Mouse (Mus musculus): Measurements from ENCODE around the gene Ntn5.
A peak's percentile ranks its signal among the peaks of the same experiment; 100 is the strongest.
"Not testable (repeated sequence)": the region's sequence is repeated elsewhere in the genome, so short reads cannot be mapped to it uniquely, and the experiment has no call there.

Gene Ntn5

DNA sequence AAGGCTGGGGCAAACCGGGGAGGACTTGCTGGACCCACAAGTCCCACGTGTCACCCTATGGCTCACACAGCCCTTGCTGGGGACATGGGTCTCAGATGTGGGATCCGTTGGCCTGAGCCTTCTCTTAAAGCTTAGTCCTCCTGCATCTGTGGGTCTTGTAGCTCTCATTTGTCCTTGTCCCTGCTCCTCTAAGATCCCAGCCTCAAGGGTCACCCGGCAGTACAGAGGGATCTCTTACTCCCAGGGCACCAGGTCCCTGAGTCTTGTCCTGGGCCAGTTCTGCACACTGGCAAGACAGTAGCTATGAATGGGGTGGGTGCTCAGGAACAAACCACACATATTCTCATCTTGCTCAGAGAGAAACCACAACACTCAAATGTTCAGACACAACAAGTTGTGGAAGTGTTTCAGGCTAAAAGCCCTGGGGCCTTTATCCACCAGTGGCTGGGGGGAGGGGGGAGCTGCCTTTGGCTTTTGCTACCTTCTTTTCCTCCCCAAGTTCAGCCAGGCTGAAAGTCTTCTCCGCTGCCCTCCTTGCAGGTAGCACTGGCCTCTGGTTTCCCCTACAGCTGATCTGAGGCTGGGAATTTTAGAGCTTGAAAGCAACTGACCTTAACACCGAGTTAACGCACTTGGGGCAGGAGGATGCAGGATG, at the start of gene Ntn5:
Ntn5 (plus strand) TSS at position 627 of the 655 bp plus-strand sequence.
- no peak for DNase-seq (ENCODE audit: low spot score)

DNA sequence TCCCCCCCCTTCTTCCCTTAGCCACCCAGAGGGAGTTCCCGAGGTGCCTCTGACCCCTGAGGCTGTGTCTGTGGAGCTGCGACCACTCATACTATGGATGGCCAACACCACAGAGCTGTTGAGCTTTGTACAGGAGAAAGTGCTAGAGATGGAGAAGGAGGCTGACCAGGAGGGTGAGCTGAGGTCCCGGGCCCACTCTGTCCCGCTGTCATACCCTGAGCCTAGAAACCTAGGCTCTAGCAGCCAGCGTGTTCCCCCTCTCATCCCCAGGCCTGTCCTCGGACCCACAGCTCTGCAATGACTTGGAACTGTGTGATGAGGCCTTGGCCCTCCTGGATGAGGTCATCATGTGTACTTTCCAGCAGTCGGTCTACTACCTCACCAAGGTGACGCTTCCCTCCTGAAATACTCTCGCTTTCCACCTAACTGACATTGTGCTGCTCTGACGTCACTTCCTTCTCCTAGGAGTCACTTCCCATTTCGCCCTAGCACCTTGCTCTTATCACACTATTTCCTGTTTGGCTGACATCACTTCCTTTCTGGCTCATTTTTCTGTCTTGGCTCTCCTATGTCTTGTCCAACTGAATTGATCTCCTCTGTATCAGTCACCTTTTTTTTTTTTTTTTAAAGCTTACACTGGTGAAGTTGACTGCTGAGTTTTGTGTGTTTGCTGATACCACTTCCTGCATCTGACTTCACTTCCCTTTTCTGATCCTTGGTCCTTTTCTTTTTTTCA, 48.7 kb upstream of the Ntn5 start:
- no peak for DNase-seq (ENCODE audit: low spot score)

DNA sequence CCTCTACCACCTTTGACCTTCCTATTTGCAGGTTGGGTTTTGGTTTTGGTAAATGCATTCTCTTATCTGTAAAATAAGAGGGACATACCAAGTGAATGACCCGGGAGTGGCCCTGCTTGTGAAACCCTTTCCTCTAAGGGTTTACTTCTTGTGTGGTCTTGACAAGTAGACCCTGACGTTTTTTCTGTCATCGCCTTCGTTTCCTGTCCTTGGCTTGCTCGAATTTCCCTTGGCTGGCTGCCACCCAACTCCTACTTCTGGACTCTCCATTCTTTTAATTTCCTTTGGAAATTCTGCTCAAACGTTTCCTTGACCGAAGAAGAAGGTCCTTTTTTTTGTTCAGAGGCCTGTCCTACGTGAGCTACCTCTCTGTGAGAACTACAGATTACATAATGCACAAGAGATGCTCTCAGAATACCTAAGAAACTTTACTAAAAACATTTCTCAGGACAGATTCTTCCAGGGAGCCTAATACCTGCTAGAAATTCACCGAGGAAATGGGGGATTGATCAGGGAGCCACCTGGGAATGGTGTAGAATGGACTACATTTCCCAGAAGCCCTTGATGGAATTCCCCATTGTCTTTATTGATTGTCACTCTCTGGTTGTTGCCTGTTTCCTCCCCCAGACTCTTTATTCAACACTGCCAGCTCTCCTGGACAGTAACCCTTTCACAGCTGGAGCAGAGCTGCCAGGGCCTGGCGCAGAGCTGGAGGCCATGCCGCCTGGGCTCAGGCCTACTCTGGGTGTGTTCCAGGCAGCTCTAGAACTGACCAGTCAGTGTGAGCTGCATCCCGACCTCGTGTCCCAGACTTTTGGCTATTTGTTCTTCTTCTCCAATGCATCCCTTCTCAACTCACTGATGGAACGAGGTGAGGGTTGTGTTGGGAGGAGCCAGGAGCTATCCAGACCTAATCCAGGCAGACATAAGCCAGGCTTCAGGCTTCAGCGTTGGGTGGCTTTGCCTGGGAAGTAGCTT, 47.8 kb upstream of the Ntn5 start:
- DNase-seq (ENCODE audit: low spot score), result no peak

DNA sequence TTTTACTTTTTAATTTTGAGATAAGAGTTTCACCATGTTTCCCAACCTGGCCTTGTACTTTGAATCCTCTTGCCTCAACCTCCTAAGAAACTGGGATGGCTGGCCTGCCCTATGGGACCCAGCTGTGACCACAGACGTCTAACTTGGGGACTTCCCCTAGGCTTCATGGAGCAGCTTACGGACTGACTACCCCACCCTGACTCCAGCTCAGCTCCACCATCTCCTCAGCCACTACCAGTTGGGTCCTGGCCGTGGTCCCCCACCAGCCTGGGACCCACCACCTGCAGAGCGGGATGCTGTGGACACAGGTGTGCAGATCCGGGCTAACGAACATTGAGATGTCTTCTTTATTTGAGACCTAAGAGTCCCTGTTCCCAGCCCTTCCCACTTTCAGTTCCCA, 46.1 kb upstream of the Ntn5 start:
- no peak for DNase-seq (ENCODE audit: low spot score)

DNA sequence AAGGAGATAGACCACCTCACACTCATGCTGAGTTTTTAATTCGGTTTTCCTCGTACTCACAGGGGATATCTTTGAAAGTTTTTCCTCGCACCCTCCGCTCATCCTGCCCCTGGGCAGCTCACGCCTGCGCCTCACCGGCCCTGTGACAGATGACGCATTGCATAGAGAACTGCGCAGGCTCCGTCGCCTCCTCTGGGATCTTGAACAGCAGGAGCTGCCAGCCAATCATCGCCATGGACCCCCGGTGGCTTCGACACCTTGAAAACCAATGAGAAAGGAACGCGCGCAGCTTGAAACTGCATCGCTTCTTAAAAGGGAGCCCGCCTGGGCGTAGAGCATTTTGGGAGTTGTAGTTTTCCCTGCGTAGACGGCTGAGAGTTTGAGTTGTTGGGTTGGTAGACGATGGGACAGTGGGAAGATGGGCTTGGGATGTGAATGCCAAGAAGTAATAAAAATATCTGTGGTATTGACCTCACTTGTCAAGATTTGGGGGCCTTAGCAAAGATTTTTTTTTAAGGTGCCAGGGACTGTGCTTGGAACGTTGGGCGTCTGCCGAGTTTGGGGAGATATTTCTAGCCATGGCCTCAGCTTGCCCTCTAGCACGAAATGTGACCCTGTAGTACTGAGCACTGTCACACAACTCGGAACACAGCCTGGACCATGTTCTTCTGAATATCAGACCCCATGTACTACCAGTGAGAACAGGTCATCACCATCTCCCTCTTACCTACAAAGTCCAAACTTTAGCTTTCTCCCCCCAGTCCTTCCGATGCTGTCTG, 45.0 kb upstream of the Ntn5 start:
- DNase-seq (ENCODE audit: low spot score), result peak; percentile 99

DNA sequence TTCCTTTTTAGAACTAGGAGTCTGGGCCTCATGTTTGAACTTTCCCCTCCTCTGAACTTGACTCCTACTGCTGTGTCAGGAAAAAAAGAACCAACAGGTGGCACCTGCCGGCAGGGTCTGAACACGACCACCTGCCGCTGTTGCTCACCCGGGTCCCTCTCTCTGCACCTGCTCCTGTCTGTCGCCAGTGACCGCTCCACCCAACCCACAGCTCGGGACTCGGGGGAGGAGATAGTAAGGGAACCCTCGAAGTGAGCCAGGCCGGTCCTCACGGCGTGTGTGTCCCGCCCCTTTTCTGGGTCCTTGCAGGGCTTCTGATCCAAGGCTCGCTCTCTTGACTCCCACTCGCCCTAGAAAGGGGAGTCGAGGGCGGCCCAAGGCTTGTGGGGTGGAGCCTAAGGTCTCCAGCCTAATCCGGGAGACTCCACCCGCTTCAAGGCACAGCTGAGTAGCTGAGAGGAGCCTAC, 44.2 kb upstream of the Ntn5 start, which contains the start of gene Mamstr:
Mamstr (plus strand) TSS at position 417 of the 467 bp plus-strand sequence.
- DNase-seq (ENCODE audit: low spot score), result no peak

DNA sequence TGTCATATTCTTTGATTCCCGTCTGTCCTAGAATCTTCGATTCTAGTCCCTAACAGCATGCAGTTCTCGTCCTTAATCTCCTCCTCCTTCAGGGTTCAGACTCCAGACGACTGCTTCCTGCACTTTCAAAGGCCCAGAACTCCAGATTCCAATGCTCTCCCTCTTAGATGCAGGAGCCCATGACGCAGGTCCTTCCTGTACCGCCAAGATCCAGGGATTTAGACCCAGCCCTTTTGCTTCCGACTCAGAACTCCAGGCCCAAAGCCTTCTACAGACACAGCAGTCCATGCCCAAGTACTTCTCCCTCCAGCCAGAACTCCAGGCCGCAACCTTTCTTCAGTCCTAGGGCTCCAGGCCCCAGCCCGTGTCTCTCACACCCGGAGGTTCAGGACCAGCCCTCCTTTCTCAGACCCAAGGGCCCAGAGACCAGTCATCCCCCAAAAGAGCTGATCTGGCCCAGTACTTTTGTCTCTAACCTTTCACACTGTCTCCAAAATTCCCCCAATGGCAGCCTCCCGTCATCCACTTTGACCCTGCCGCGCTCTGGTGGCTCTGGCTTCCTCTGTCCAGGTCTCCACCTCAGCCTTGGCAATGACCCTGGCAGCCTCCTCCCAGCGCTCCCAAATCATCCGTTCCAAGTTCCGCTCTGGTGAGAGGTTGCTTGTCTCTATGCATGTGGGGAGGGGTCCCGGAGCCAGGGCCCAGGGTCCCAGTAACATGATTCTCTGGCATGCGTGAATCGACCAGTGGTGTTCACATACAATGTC, 43.4 kb upstream of the Ntn5 start:
- no peak for DNase-seq (ENCODE audit: low spot score)

DNA sequence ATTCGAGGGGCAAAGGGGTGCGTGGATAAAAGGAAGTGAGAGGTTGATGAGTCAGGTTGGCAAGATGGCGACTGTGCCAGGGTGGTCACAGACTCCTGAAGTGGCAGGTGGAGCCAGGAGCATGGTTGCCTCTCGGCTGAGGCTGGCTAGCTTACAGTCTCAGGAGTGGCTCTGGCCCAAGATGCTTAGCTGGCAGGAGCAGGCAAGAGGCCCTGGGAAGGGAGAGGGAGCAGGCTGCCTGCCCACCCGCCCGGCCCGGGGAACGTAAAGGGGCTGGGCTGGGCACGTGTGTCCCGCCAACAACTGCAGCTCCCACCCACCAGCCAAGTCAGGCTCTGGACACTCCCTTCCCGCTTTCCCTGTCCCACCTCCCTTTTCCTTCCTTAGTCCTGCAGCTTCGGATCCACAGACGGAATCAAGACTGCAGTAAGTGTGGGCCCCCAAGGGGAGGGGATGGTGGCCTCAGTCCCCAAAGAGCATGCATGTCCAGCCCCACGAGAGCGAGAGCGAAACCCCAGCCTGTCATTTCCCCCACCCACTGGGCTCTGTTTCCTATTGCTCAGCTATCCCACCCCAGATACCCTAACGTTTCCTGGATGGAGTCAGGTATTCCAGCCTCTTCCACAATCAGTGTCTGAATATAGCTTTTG, 42.3 kb upstream of the Ntn5 start:
- DNase-seq (ENCODE audit: low spot score), result no peak

DNA sequence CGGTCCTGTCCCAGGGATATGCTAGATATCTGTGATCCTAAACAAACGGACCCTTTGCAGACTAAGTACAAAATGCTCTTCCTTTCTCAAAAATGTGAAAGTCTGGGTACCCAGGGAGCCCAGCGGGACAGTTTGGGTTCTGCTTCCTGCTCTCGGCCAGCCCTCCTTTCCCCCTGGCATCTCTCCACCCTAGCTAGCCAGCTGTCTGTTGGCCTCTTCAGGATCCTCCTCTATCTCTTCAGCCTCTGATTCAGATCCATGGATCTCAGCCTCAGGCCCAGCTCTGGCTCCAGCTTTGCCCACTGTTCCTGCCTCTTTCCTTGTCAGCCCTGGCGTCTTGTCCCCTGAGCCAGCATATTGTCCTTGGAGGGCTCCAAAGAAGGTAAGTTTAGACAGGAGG, 41.7 kb upstream of the Ntn5 start:
- DNase-seq (ENCODE audit: low spot score), result no peak

DNA sequence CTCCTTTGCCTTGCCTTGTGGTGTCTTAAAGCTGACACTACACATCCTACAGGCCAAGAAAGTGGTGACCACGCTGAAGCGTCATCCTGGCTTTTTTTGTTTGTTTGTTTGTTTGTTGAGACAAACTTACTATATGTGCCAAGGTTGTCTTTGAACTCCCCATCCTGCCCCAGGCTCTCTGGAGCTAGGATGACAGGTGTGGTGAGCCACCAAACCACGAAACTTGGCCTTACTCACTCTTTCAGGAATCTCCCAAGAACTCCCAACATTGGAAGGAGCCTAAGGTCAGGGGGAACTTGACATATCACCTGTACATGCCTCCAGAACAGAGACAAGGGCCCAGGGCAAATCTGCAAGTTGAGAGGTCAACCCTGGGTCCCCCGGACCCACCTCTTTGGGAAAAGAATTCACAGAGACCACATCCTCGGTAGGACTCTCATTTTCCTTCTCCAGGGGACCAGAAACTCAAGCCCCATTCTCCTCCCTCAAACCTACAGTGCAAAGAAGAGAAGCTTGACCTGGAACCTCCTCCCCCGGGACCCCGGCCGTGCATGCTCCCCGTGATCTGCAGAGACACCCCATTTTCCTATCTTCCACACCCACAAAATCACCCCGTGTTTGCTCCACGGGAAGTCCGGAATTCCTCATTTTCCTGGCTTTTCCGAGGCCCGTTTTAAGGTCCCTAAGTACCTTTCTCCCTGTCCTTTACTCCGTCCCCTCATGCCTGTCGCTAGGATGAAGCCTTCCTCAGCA, 41.1 kb upstream of the Ntn5 start:
- DNase-seq (ENCODE audit: low spot score), result no peak

DNA sequence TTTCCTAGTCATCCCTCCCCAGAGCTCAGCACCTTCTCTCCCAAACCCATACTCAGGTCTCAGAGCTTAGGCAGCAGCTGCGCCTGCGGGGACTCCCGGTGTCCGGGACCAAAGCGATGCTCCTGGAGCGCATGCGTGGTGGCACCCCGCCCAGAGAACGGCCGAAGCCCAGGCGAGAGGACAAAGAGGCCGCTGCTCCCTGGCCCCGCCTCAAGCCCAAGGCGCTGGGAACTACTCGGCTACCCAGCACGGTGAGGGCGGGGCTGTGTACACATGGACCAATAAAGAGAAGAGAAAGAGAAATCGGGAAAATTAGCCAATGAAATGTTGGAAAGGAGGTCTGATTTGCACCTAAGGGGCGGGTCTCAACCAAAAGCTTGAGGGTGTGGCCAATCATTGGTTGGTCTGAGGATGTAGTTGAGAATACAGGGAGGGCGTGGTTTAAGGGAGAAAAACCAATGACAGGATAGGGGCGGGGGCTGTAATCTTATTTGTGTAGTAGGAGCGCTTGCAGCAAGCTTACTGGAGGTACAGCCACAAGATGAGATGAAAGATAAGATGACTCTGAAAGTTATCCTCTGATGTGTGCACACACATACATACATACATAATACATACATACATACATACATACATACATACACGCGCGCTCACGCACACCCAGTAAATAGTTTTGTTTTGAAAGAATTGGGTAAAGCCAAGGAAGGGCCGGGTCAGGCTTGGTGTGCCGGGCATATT, 40.2 kb upstream of the Ntn5 start:
- peak; percentile 100 for DNase-seq (ENCODE audit: low spot score)

DNA sequence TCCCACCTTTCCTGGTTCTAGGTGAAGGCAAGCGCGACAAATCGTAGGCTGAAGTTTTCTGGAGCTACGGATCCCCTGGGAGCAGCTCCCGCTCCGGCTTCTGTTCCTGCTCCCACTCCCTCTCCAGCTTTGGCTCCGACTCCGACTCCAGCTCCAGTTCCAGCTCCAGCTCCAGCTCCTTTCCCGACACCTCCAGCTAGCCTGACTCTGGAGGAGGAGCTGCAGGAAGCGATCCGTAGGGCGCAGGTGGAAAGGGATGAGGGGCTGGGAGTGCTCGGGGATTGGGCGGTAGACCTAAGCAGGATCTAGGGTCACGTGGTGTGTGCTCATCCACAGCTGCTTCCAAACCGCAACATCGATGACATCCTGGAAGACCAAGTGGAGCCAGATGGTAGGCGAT, 39.6 kb upstream of the Ntn5 start:
- DNase-seq (ENCODE audit: low spot score), result peak; percentile 70

DNA sequence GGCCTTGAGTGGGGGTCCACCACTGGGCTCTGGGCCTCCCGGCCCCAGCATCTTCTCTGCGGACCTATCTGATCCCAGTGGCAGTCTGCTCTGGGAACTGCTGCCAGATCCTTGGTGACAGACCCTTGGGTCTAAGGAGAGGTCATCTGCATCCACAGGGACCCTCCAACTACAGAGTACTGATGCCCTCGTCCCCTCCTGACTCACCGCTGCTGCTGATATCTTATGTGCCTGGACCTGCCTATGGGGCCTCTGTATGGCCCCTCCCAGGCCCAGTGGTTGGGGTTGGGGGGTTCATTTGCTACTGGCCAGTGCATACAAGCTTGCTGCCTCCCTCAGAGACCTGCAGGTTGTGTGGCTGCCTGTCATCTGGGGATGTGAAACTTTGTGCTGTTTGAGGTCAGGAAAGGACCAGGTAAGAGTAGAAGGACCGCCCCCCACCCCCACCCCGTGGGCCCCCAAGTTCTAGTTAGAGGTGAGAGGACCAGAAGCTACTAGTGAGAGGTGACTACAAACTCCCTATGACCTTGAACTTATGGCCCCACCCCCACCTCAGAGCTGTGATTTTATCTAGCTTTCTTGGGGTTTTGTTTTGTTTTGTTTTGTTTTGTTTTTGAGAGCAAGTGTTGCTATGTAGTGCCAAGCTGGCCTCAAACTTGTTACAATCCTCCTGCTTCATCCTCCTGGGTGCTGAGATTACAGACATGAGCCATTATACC, 38.8 kb upstream of the Ntn5 start:
- DNase-seq (ENCODE audit: low spot score), result no peak

DNA sequence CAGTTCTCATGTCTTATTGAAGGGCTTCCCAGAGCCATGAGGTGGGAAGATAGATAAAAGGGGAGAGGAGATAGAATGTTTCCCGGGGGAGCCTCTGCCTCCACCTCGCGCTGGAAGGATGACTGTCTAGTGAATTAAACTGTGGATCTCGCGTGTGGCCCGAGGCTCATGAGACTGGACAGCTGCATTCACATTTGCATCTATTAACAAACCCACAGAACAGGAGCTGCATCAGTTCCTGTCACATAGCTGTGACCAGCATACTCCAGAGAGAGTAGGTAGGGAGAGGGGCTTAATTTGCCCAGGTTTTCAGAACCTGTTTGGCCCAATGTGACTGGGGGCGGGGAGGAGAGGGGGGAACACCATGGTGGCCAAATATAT, 38.2 kb upstream of the Ntn5 start:
- DNase-seq (ENCODE audit: low spot score), result no peak

DNA sequence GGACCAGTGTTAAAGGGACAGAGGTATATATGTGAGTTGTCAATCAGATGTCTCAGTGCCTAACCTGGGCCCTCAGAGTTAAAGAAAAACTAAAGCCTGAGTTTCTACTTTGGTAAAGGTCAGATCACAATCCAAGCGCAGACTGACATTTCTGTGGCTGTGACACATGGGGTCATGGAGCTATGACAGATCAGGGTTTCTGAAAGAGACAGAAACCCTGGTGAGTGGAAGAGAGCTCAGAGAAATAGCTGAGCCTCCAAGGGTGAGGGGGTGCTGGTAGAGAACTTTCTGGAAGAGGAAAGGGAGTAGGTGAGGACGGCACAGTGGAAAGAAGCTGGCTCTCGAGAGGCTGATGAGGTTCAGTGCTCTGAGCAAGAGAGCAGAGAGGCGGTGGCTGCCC, 37.2 kb upstream of the Ntn5 start:
- no peak for DNase-seq (ENCODE audit: low spot score)

DNA sequence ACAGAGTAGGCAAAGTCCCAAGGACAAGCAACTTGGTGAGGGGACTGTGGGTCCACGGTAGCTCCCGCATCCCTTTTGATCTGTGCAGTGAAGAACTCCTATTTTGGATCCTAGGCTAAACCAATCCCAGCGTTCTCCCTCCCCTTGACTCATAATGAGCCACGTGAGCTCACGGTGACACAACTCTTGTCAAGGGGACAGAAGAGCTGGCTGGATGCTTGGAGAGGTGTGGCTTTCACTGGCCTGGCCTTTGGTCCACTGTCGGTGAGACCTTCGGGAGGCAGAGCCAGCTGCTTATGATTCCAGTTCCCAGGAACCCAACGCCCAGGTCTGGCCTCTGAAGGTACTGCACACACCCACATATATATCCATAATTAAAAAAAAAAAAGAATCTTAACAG, 34.5 kb upstream of the Ntn5 start:
- DNase-seq (ENCODE audit: low spot score), result no peak

DNA sequence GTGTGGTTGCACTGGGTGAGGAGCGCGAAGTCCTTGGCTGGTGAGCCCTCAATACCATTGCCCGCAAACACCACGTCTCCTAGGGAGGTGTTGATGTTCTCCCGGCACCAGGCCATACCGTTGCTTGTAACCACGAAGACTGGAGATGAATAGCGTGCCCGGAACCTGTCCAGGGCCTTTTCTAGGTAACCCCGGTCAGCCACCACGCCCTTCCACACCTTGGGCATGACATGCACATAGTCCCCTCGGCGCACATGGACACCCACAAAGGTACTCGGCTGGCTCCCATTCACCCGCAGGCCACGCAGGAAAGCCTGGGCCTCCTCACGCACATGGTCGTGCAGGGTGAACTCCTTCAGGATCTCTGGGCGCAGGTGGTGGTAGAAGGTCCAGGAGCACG, 33.3 kb upstream of the Ntn5 start:
- DNase-seq (ENCODE audit: low spot score), result not testable (repeated sequence)

DNA sequence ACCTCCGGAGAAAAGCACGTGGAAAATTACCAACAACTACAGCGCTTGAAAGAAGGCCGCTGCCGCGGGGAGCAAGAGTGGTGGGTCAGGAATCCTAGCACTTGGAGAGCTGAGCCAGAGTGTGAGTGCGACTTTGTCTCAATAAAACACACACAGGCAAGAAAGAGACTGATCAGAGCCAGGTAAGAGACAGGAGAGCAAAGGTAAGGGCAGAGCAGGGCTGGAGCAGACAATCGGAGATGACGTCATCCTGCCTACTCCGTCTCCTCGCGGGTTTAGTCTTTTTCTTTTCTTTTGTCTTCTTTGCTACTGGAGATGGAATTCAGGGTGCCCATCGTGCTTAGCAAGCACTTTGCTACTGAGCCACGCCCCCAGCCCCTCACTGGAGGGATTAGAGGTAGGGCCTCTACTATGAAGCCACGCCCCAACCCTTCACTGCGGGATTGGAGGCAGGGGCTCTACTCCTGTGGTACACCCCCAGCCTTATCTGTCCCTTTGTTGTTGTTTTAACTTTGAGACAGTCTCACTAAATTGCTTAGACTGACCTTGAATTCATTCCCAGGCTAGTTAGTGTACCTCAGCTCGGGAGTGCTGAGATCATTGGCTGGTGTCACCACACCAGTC, 29.3 kb upstream of the Ntn5 start:
- DNase-seq (ENCODE audit: low spot score), result peak; percentile 45
